Mouse (Mus musculus): ENCODE measurements around the gene Ccdc24. TPM values are rescaled to one million over a fixed set of nuclear protein-coding genes. Genes with fewer than 3 reads are reported as not detected.
A peak's percentile ranks its signal among the peaks of the same experiment; 100 is the strongest.

Gene Ccdc24
- polyA plus RNA-seq, 1 experiment = 137 TPM

DNA sequence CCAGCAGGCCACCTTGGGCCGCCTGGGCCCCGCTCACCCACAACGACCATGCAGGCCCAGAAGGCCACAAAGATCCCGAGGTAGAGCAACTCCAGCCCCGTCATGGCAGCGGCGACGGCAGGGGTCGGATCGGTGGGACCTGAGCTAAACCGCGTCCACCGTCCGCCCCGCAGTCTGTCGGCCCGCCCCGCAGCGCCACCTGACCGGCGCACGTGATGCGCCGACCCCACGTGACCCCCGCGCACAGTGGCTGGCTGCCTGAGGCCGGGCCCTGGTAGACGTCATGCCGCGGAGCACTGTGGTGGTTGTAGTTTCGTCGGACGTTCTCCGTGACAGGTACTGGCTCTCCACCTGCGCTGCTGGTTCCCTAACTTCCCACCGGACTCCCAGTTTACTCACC lies 14.8 kb upstream of the Ccdc24 start, which contains the start of gene Atp6v0b:
Gene Atp6v0b (minus strand): TSS at position 201 of the 400 bp plus-strand sequence.
- H3K36me3 ChIP-seq (ENCODE audit: control insufficient read depth, insufficient read depth, low read length) = no peaks in the 10 kb centered on the region; the same call in 1 of the 2 replicates
- peak; percentile 93 for TF ChIP-seq POLR2A (IDR thresholded peaks at IDR 0.05; ENCODE audit: control insufficient read depth, low read depth, low read length)
- TF ChIP-seq CTCF (IDR thresholded peaks at IDR 0.05; ENCODE audit: control insufficient read depth, insufficient read depth, insufficient replicate concordance, low read depth, low read length) = no peak
- H3K27ac ChIP-seq (ENCODE audit: control insufficient read depth, insufficient read depth, low read depth, low read length) = peak within 1 kb of the TSS; percentile 92
- H3K4me3 ChIP-seq (ENCODE audit: control insufficient read depth, low read depth, low read length) = peak within 1 kb of the TSS; percentile 91
- H3K4me1 ChIP-seq (ENCODE audit: control insufficient read depth, insufficient read depth, low read length) = peaks cover 16% of the 10 kb centered on the region
- no peaks in the 10 kb centered on the region for H3K27me3 ChIP-seq (ENCODE audit: control insufficient read depth, insufficient read depth, low read length)

DNA sequence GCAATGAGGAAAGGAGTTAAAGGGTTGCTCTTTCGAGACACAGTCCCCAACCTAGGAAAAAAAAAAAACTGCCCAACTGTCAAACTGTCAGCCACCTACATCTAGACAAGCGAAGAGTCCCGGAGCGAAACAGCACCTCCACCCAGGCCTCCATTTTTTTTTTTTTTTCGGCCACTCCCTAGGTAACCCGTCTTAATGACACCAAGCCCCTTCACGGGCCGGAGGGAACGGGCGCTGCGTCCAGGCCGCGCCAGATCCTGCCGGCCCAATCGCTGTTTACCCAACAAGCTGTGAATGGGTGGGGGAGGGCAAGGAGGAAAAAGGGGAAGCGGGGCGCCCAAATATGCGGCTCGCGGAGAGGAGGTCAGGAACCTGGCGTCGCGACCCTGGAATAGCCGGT lies 14.3 kb upstream of the Ccdc24 start:
- Histone ChIP-seq H3K36me3 (ENCODE audit: control insufficient read depth, insufficient read depth, low read length) (no peaks in the 10 kb centered on the region; the same call in 1 of the 2 replicates), H3K27me3 (ENCODE audit: control insufficient read depth, insufficient read depth, low read length) (no peaks in the 10 kb centered on the region), H3K27ac (ENCODE audit: control insufficient read depth, insufficient read depth, low read depth, low read length) (peak overlapping the region; percentile 92), H3K4me1 (ENCODE audit: control insufficient read depth, insufficient read depth, low read length) (peaks cover 16% of the 10 kb centered on the region), H3K4me3 (ENCODE audit: control insufficient read depth, low read depth, low read length) (peak overlapping the region; percentile 91)
- TF ChIP-seq CTCF (IDR thresholded peaks at IDR 0.05; ENCODE audit: control insufficient read depth, insufficient read depth, insufficient replicate concordance, low read depth, low read length) (no peak), POLR2A (IDR thresholded peaks at IDR 0.05; ENCODE audit: control insufficient read depth, low read depth, low read length) (no peak)

DNA sequence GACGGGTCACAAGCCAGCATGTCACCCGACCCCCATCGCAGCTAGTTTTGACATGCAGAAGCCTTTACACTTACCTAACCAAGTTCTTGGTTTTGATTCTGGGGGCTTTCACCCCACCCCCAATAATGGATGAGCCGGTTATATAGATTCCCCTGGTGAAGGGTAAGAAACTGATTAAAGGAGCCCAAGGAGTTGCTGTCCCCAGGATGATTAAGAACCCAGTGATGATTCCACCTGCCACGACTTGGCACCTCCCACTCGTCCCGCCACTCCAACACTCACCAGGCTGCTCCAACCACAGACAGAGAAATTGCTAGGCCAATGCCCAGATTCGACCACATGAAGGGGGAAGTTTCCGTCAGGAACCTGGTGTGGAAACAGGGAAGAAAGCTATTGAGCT lies 13.6 kb upstream of the Ccdc24 start:
- Histone ChIP-seq H3K36me3 (ENCODE audit: control insufficient read depth, insufficient read depth, low read length) (no peaks in the 10 kb centered on the region; the same call in 1 of the 2 replicates), H3K27me3 (ENCODE audit: control insufficient read depth, insufficient read depth, low read length) (no peaks in the 10 kb centered on the region), H3K4me3 (ENCODE audit: control insufficient read depth, low read depth, low read length) (peak overlapping the region; percentile 91), H3K4me1 (ENCODE audit: control insufficient read depth, insufficient read depth, low read length) (peaks cover 14% of the 10 kb centered on the region), H3K27ac (ENCODE audit: control insufficient read depth, insufficient read depth, low read depth, low read length) (peak overlapping the region; percentile 92)
- TF ChIP-seq CTCF (IDR thresholded peaks at IDR 0.05; ENCODE audit: control insufficient read depth, insufficient read depth, insufficient replicate concordance, low read depth, low read length) (no peak), POLR2A (IDR thresholded peaks at IDR 0.05; ENCODE audit: control insufficient read depth, low read depth, low read length) (no peak)

GRCm38 (mm10) chr4:117885093-117885492 lies 12.7 kb upstream of the Ccdc24 start:
- Histone ChIP-seq H3K27me3 (ENCODE audit: control insufficient read depth, insufficient read depth, low read length) (no peaks in the 10 kb centered on the region), H3K4me1 (ENCODE audit: control insufficient read depth, insufficient read depth, low read length) (peaks cover 11% of the 10 kb centered on the region), H3K27ac (ENCODE audit: control insufficient read depth, insufficient read depth, low read depth, low read length) (peak overlapping the region; percentile 92), H3K4me3 (ENCODE audit: control insufficient read depth, low read depth, low read length) (peak overlapping the region; percentile 91), H3K36me3 (ENCODE audit: control insufficient read depth, insufficient read depth, low read length) (no peaks in the 10 kb centered on the region; the same call in 1 of the 2 replicates)
- TF ChIP-seq POLR2A (IDR thresholded peaks at IDR 0.05; ENCODE audit: control insufficient read depth, low read depth, low read length) (0 out of 2 replicates have a peak, but pooled peaks have one; percentile 28), CTCF (IDR thresholded peaks at IDR 0.05; ENCODE audit: control insufficient read depth, insufficient read depth, insufficient replicate concordance, low read depth, low read length) (no peak; the same call in 1 of the 2 replicates)

DNA sequence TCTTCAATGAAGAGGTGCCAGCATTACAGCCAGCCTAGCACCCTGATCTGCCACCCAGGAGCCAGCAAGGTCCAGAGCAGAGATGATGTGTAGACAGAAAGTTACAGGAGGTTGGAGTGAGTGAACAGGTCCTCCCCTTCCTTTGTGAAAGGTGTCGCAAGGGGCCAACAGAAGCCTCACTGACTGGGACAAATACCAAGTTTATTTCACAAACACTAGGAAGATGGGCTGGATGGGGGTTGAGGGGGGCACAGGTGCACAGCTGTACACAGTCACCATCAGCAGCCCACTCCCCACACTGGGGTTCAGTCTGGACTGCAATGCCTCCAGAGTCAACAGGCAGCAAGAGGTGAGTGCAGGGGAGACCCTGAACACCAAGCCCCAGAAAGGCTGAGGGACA lies 11.8 kb upstream of the Ccdc24 start:
- Histone ChIP-seq H3K36me3 (ENCODE audit: control insufficient read depth, insufficient read depth, low read length) (no peaks in the 10 kb centered on the region; the same call in 1 of the 2 replicates), H3K27me3 (ENCODE audit: control insufficient read depth, insufficient read depth, low read length) (no peaks in the 10 kb centered on the region), H3K4me1 (ENCODE audit: control insufficient read depth, insufficient read depth, low read length) (peaks cover 11% of the 10 kb centered on the region), H3K27ac (ENCODE audit: control insufficient read depth, insufficient read depth, low read depth, low read length) (peak overlapping the region; percentile 100), H3K4me3 (ENCODE audit: control insufficient read depth, low read depth, low read length) (peak overlapping the region; percentile 91)
- TF ChIP-seq CTCF (IDR thresholded peaks at IDR 0.05; ENCODE audit: control insufficient read depth, insufficient read depth, insufficient replicate concordance, low read depth, low read length) (no peak), POLR2A (IDR thresholded peaks at IDR 0.05; ENCODE audit: control insufficient read depth, low read depth, low read length) (no peak)

DNA sequence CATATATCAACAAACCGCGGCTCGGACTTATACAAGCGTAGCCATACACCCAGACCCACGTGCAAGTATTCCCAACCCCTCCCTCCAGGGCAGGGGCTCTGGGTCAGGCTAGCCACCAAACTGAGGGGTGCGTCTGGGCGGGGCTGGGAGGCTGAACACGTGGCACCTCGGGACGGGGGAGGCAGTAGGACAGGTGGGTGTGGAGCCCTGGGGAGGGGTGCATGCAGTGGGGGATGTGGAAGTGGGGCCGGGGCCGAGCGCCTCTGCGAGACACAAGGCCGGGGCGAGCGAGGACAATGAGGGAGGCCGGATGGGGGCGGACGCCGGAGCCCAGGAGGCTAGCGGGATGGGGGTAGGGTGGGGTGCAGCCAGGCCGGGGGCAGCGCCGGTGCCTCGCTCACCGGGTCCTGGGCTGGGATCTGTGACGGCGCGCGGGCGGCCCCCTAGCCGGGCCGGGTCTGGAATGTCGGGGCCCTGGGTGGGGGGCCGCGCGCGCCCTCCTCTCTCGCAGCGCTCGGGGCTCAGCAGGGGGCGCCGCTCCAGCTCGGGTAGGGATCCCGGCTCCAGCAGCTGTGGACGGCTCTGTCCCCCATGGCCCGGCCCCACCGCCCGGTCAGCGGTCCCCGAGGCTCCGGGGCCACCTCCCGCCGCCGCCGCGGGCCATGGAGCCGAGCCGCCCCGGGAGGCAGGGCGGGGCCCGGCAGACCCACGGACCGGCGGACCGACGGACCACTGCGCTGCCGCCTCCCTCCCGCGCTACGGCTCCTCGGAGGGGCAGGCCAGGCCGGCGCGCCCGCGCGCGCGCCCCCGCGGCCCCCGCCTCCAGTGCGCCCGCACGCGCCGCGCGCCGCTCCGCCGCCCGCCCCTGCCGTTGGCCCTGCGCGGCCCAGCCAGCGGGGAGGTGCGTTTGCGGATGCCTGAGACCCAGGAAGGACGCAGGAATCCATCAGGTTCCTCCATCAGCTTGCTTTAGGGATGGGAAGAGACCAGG lies 10.6 kb upstream of the Ccdc24 start, which contains the start of gene B4galt2:
Gene B4galt2 (minus strand): TSS at position 787 of the 991 bp plus-strand sequence.
- Histone ChIP-seq H3K27ac (ENCODE audit: control insufficient read depth, insufficient read depth, low read depth, low read length) (peak within 1 kb of the TSS; percentile 100), H3K4me3 (ENCODE audit: control insufficient read depth, low read depth, low read length) (peak within 1 kb of the TSS; percentile 91), H3K4me1 (ENCODE audit: control insufficient read depth, insufficient read depth, low read length) (peaks cover 11% of the 10 kb centered on the region), H3K36me3 (ENCODE audit: control insufficient read depth, insufficient read depth, low read length) (no peaks in the 10 kb centered on the region; the same call in 1 of the 2 replicates), H3K27me3 (ENCODE audit: control insufficient read depth, insufficient read depth, low read length) (no peaks in the 10 kb centered on the region)
- TF ChIP-seq POLR2A (IDR thresholded peaks at IDR 0.05; ENCODE audit: control insufficient read depth, low read depth, low read length) (peak; percentile 83), CTCF (IDR thresholded peaks at IDR 0.05; ENCODE audit: control insufficient read depth, insufficient read depth, insufficient replicate concordance, low read depth, low read length) (no peak)

- no peaks in the 10 kb centered on the region for H3K27me3 ChIP-seq (ENCODE audit: control insufficient read depth, insufficient read depth, low read length)
- H3K36me3 ChIP-seq (ENCODE audit: control insufficient read depth, insufficient read depth, low read length) = peaks cover 1% of the 10 kb centered on the region; the same call in 1 of the 2 replicates
- TF ChIP-seq POLR2A (IDR thresholded peaks at IDR 0.05; ENCODE audit: control insufficient read depth, low read depth, low read length) (no peak), CTCF (IDR thresholded peaks at IDR 0.05; ENCODE audit: control insufficient read depth, insufficient read depth, insufficient replicate concordance, low read depth, low read length) (no peak)
- peaks cover 6% of the 10 kb centered on the region for H3K4me1 ChIP-seq (ENCODE audit: control insufficient read depth, insufficient read depth, low read length)
- no peak overlapping the region for H3K27ac ChIP-seq (ENCODE audit: control insufficient read depth, insufficient read depth, low read depth, low read length)
- H3K4me3 ChIP-seq (ENCODE audit: control insufficient read depth, low read depth, low read length) = no peak overlapping the region
These were observed 6.3 kb upstream of the Ccdc24 start for GRCm38 (mm10) chr4:117878703-117879102.
